Mouse (Mus musculus) neural tube, embryonic 14.5 days (tissue): ENCODE measurements at regions not wholly inside any gene's neighbourhood (a gene's known extent, or its start where the extent isn't known, plus 50 kb on each side); places are given as distances from the start of the nearest gene placed in this dataset.
A peak's percentile ranks its signal among the peaks of the same experiment; 100 is the strongest.

Source experiments
- ATAC-seq: fragments of 200-750 bp; cut with Nextera tagmentation; 2 replicates; pipeline ENCODE4 v1.8.0; 2017; ENCODE audit warnings: low read depth, mild to moderate bottlenecking, moderate TSS enrichment, moderate library complexity
- H3K27ac ChIP-seq: fragments of 300-500 bp; sonication (generic); 2 replicates; pipeline ENCODE4 v1.5.1; 2014; ENCODE audit warnings: low read depth, mild to moderate bottlenecking, control low read depth, low read length, moderate library complexity, mixed read lengths
- H3K27me3 ChIP-seq: fragments of 300-500 bp; sonication (generic); 2 replicates; pipeline ENCODE4 v1.6.1; 2014; ENCODE audit warnings: low read length; ENCODE audit not compliant: control insufficient read depth, insufficient read depth
- H3K36me3 ChIP-seq: fragments of 300-500 bp; sonication (generic); 2 replicates; pipeline ENCODE4 v1.6.1; 2014; ENCODE audit warnings: low read length, mixed read lengths; ENCODE audit not compliant: control insufficient read depth, insufficient read depth
- H3K4me1 ChIP-seq: fragments of 300-500 bp; sonication (generic); 2 replicates; pipeline ENCODE4 v1.6.1; 2014; ENCODE audit warnings: low read length; ENCODE audit not compliant: control insufficient read depth, insufficient read depth
- H3K4me2 ChIP-seq: fragments of 300-500 bp; sonication (generic); 2 replicates; pipeline ENCODE4 v1.6.1; 2014; ENCODE audit warnings: mild to moderate bottlenecking, low read depth, low read length, control low read depth
- H3K4me3 ChIP-seq: fragments of 300-500 bp; sonication (generic); 2 replicates; pipeline ENCODE4 v1.5.1; 2014; ENCODE audit warnings: low read depth, low read length, control low read depth, mixed read lengths
- H3K9ac ChIP-seq: fragments of 300-500 bp; sonication (generic); replicated peaks from 2 replicates; pipeline ENCODE4 v1.6.1; 2014; ENCODE audit warnings: low read depth, mild to moderate bottlenecking, control low read depth, low read length, mixed read lengths
- H3K9me3 ChIP-seq: fragments of 300-500 bp; sonication (generic); 2 replicates; pipeline ENCODE4 v1.6.1; 2016; ENCODE audit warnings: low read length; ENCODE audit not compliant: control insufficient read depth
- WGBS: fragments of 180-500 bp; shearing (Covaris S2); extraction: QIAGEN DNeasy Blood & Tissue Kit; methylation state at CpG from one replicate; pipeline ENCODE4 v1.1.7; 2014; 5-methylcytosine and 5-hydroxymethylcytosine counted together

DNA sequence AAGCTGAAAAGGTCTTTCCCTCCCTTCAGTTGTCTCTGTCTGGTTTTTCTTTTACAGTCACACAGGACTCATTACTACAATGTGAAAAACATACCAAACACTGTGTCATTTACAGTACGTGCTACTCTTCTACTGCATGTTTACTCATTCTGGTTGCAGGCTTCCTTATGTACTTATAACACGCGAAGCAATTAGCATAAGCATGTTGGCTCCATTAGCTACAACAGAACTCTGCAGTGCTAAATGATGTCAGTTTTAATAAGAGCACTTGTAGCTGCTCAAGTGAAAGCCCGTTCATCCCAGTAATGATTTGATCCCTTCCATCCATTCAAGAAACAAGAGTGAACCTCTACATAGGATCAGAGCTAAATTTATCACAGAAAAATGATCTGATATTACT lies 199.2 kb downstream of the S1pr1 start:
- Histone ChIP-seq H3K4me1 (no peaks in the 10 kb centered on the region), H3K4me3 (no peak overlapping the region), H3K9ac (no peak overlapping the region), H3K27me3 (no peaks in the 10 kb centered on the region), H3K9me3 (no peaks in the 10 kb centered on the region), H3K4me2 (no peak overlapping the region), H3K27ac (no peak overlapping the region), H3K36me3 (no peaks in the 10 kb centered on the region)
- WGBS = 88% methylated on average over 4 of the region's 4 CpGs
- ATAC-seq = no peak

GRCm38 (mm10) chr3:115509658-115510057 lies 205.2 kb downstream of the S1pr1 start:
- Histone ChIP-seq H3K27me3 (no peaks in the 10 kb centered on the region), H3K4me2 (no peak overlapping the region), H3K9me3 (no peaks in the 10 kb centered on the region), H3K9ac (no peak overlapping the region), H3K4me3 (no peak overlapping the region), H3K4me1 (no peaks in the 10 kb centered on the region), H3K36me3 (no peaks in the 10 kb centered on the region), H3K27ac (no peak overlapping the region)
- peak; percentile 60; the same call in 1 of the 2 replicates for ATAC-seq
- 93% methylated on average over 4 of the region's 4 CpGs for WGBS

DNA sequence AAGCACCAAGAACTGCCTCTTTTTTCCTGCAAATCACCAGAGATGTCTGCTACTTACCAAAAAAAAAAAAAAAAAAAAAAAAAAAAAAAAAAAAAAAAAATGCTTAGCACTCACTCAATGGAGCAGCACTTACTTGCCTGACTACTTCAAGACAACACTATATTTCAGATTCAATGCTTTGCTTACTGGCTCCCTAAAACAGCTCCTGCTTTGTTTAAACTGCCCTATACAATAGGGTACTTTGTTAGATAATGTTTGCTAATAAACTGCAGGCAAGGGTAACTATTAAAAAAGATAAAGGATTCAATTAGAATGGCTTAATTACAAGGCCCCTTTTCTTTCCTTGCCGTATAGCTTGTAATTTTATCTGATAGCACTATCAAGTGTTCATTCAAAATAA lies 217.5 kb downstream of the S1pr1 start:
- no peak for ATAC-seq
- H3K27me3 ChIP-seq = no peaks in the 10 kb centered on the region
- H3K36me3 ChIP-seq = no peaks in the 10 kb centered on the region
- no peaks in the 10 kb centered on the region for H3K4me1 ChIP-seq
- H3K4me2 ChIP-seq = no peak overlapping the region
- no peak overlapping the region for H3K9ac ChIP-seq
- H3K9me3 ChIP-seq = no peaks in the 10 kb centered on the region
- 42% methylated on average over 1 of the region's 1 CpGs for WGBS
- no peak overlapping the region for H3K27ac ChIP-seq
- no peak overlapping the region for H3K4me3 ChIP-seq

DNA sequence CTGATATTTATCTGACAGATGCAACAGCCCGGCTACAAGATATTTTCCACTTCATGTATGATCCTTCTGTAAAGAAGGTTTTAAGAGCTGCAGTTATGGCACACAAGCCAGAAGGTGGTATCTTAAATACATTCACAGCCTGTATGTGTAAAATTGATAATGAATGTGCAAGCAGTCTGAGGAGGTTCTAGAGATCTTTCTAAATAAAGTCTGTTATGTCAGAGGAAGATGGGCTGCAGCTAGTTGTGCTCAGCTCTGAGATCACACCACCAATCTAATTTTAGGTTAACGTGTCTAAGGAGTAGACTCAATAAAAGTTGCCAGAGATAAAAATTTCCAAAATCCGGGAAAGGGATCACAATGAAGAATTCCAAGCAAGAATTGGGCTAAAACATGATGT lies 218.8 kb downstream of the S1pr1 start:
- H3K27ac ChIP-seq = no peak overlapping the region
- H3K4me3 ChIP-seq = no peak overlapping the region
- no peak overlapping the region for H3K9ac ChIP-seq
- H3K36me3 ChIP-seq = no peaks in the 10 kb centered on the region
- H3K27me3 ChIP-seq = no peaks in the 10 kb centered on the region
- H3K4me2 ChIP-seq = no peak overlapping the region
- H3K4me1 ChIP-seq = no peaks in the 10 kb centered on the region
- ATAC-seq = no peak
- WGBS = 90% methylated on average over 3 of the region's 3 CpGs
- no peaks in the 10 kb centered on the region for H3K9me3 ChIP-seq

GRCm38 (mm10) chr3:115495692-115496091 lies 219.2 kb downstream of the S1pr1 start:
- Histone ChIP-seq H3K27me3 (no peaks in the 10 kb centered on the region), H3K27ac (no peak overlapping the region), H3K4me1 (no peaks in the 10 kb centered on the region), H3K36me3 (no peaks in the 10 kb centered on the region), H3K4me3 (no peak overlapping the region), H3K4me2 (no peak overlapping the region), H3K9me3 (no peaks in the 10 kb centered on the region), H3K9ac (no peak overlapping the region)
- no peak for ATAC-seq

DNA sequence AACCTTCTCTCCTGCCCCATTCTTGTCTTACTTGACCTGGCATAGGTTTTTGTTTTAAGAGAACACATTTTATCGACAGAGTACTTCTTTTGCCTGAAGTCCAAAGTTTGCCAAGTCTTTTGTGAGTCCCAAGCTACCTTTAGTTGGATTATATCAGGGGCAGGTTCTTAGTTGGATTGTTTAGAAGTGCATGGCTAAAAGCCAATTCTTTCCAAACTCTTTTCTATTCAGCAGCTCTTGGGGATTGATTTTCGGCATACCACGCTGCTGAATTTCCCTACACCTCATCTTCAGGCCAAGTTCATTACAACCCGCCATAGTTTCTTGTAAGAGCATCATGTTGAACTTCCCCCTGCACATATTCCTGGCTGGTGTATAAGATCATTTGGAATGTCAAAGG lies 245.9 kb downstream of the S1pr1 start:
- H3K27me3 ChIP-seq = no peaks in the 10 kb centered on the region
- no peaks in the 10 kb centered on the region for H3K36me3 ChIP-seq
- no peak overlapping the region for H3K27ac ChIP-seq
- no peaks in the 10 kb centered on the region for H3K9me3 ChIP-seq
- no peaks in the 10 kb centered on the region for H3K4me1 ChIP-seq
- H3K4me3 ChIP-seq = no peak overlapping the region
- WGBS = 91% methylated on average over 4 of the region's 4 CpGs
- H3K9ac ChIP-seq = no peak overlapping the region
- no peak for ATAC-seq
- no peak overlapping the region for H3K4me2 ChIP-seq

- H3K27me3 ChIP-seq = no peaks in the 10 kb centered on the region
- H3K4me1 ChIP-seq = no peaks in the 10 kb centered on the region
- peak; percentile 58; the same call in 1 of the 2 replicates for ATAC-seq
- H3K36me3 ChIP-seq = no peaks in the 10 kb centered on the region
- H3K9me3 ChIP-seq = no peaks in the 10 kb centered on the region
- WGBS = 43% methylated on average over 2 of the region's 2 CpGs
- no peak overlapping the region for H3K9ac ChIP-seq
- no peak overlapping the region for H3K27ac ChIP-seq
- no peak overlapping the region for H3K4me3 ChIP-seq
- no peak overlapping the region for H3K4me2 ChIP-seq
Observed at GRCm38 (mm10) chr3:115467850-115468249, 247.0 kb downstream of the S1pr1 start.

DNA sequence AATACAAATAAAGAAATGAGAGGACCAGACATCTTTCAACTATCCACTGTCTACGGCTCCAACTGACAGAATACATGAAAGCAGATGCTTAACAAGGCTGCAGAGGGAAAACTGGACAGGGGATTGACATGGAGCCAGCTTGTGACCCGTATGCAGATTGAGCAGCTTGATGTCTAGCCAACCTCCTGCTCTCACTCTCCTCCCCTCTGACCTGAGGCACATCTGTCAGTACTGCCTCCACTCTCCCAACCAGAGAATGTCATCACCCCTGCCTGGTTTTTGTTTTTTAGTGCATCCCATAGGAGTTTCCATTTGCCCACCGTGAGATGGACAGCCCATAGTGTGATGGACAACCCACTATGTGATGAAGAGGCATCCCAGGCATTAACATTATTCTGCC lies 252.2 kb downstream of the S1pr1 start:
- Histone ChIP-seq H3K9ac (no peak overlapping the region), H3K4me1 (no peaks in the 10 kb centered on the region), H3K27ac (no peak overlapping the region), H3K27me3 (no peaks in the 10 kb centered on the region), H3K36me3 (no peaks in the 10 kb centered on the region), H3K9me3 (no peaks in the 10 kb centered on the region), H3K4me2 (no peak overlapping the region), H3K4me3 (no peak overlapping the region)
- no peak for ATAC-seq
- WGBS = 60% methylated on average over 3 of the region's 3 CpGs
